Mouse (Mus musculus) embryonic facial prominence, embryonic 14.5 days (tissue): ENCODE measurements around the gene Garnl3. TPM values are rescaled to one million over a fixed set of nuclear protein-coding genes. Genes with fewer than 3 reads are reported as not detected.

Experiments
- ATAC-seq: fragments of 200-750 bp; cut with Nextera tagmentation; 2 replicates; pipeline ENCODE4 v1.8.0; 2017; ENCODE audit warnings: low read depth, moderate number of reproducible peaks, moderate TSS enrichment
- DNase-seq: peaks from one replicate; pipeline ENCODE4 v3.0.0-alpha.2; 2015; ENCODE audit warnings: low spot score
- H3K27ac ChIP-seq: fragments of 300-500 bp; sonication (generic); replicated peaks from 2 replicates; pipeline ENCODE4 v1.5.1; 2014; ENCODE audit warnings: low read depth, mild to moderate bottlenecking, low read length, moderate library complexity
- H3K27me3 ChIP-seq: fragments of 300-500 bp; sonication (generic); replicated peaks from 2 replicates; pipeline ENCODE4 v1.6.1; 2014; ENCODE audit warnings: low read length; ENCODE audit not compliant: control insufficient read depth, insufficient read depth
- H3K36me3 ChIP-seq: fragments of 300-500 bp; sonication (generic); 2 replicates; pipeline ENCODE4 v1.6.1; 2014; ENCODE audit warnings: low read length, mixed read lengths; ENCODE audit not compliant: control insufficient read depth, insufficient read depth
- H3K4me1 ChIP-seq: fragments of 300-500 bp; sonication (generic); 2 replicates; pipeline ENCODE4 v1.6.1; 2014; ENCODE audit warnings: antibody characterized with exemption, low read length; ENCODE audit not compliant: control insufficient read depth, insufficient read depth
- H3K4me2 ChIP-seq: fragments of 300-500 bp; sonication (generic); 2 replicates; pipeline ENCODE4 v1.6.1; 2014; ENCODE audit warnings: low read depth, mild to moderate bottlenecking, low read length, moderate library complexity, mixed read lengths
- H3K4me3 ChIP-seq: fragments of 300-500 bp; sonication (generic); 2 replicates; pipeline ENCODE4 v1.5.1; 2014; ENCODE audit warnings: low read depth, mild to moderate bottlenecking, low read length
- H3K9ac ChIP-seq: fragments of 300-500 bp; sonication (generic); 2 replicates; pipeline ENCODE4 v1.6.1; 2014; ENCODE audit warnings: low read depth, mild to moderate bottlenecking, low read length, moderate library complexity, mixed read lengths
- H3K9me3 ChIP-seq: fragments of 300-500 bp; sonication (generic); 2 replicates; pipeline ENCODE4 v1.6.1; 2016; ENCODE audit warnings: low read length; ENCODE audit not compliant: control insufficient read depth
- WGBS: fragments of 180-500 bp; shearing (Covaris S2); extraction: QIAGEN DNeasy Blood & Tissue Kit; methylation state at CpG from one replicate; pipeline ENCODE4 v1.1.7; 2014; 5-methylcytosine and 5-hydroxymethylcytosine counted together
- polyA plus RNA-seq: library from polyadenylated mRNA; unstranded; fragments of >200 nt; fragmentation: Nextera tagmentation; extraction: Ambion mirVana; gene quantifications from 2 replicates; pipeline ENCODE4 v1.2.1, GENCODE M21; 2014

The Garnl3 gene
- polyA plus RNA-seq, 1 experiment from 2014 or later, result 12.4 TPM

- Histone ChIP-seq H3K9me3 (no peaks in the 10 kb centered on the region), H3K27ac (no peak overlapping the region), H3K9ac (no peak overlapping the region), H3K36me3 (no peaks in the 10 kb centered on the region), H3K4me1 (peaks cover 15% of the 10 kb centered on the region), H3K4me3 (no peak overlapping the region), H3K4me2 (no peak overlapping the region), H3K27me3 (no peaks in the 10 kb centered on the region)
- WGBS, result 89% methylated on average over 7 of the region's 7 CpGs
- DNase-seq (no peak), ATAC-seq (no peak)
These were observed 42.2 kb upstream of the Garnl3 start for GRCm38 (mm10) chr2:33173686-33174085.

- no peak overlapping the region for H3K27ac ChIP-seq
- H3K4me3 ChIP-seq, result no peak overlapping the region
- WGBS, result 67% methylated on average over 10 of the region's 10 CpGs
- ATAC-seq (no peak), DNase-seq (no peak)
- no peaks in the 10 kb centered on the region for H3K27me3 ChIP-seq
- H3K9me3 ChIP-seq, result no peaks in the 10 kb centered on the region
- H3K4me2 ChIP-seq, result no peak overlapping the region
- no peaks in the 10 kb centered on the region for H3K36me3 ChIP-seq
- H3K9ac ChIP-seq, result 0 out of 2 replicates have a peak overlapping the region, but pooled peaks have one; percentile 14
- H3K4me1 ChIP-seq, result peaks cover 10% of the 10 kb centered on the region
These were observed 41.7 kb upstream of the Garnl3 start for GRCm38 (mm10) chr2:33173126-33173525.

- peak; percentile 55; the same call in 1 of the 2 replicates for ATAC-seq
- Histone ChIP-seq H3K4me2 (no peak overlapping the region), H3K27ac (0 out of 2 replicates have a peak overlapping the region, but pooled peaks have one; percentile 15), H3K4me3 (no peak overlapping the region), H3K4me1 (0 out of 2 replicates have a peak, but pooled peaks cover 6% of the 10 kb centered on the region), H3K9me3 (no peaks in the 10 kb centered on the region), H3K36me3 (no peaks in the 10 kb centered on the region), H3K9ac (no peak overlapping the region), H3K27me3 (no peaks in the 10 kb centered on the region)
- 53% methylated on average over 10 of the region's 10 CpGs for WGBS
- DNase-seq, result peak; percentile 41
These were observed 39.5 kb upstream of the Garnl3 start for GRCm38 (mm10) chr2:33170777-33171565.

GRCm38 (mm10) chr2:33169445-33169844, 38.0 kb upstream of the Garnl3 start:
- Histone ChIP-seq H3K27ac (no peak overlapping the region), H3K9ac (no peak overlapping the region), H3K4me1 (peaks cover 15% of the 10 kb centered on the region), H3K4me2 (no peak overlapping the region), H3K27me3 (no peaks in the 10 kb centered on the region), H3K9me3 (no peaks in the 10 kb centered on the region), H3K4me3 (no peak overlapping the region), H3K36me3 (no peaks in the 10 kb centered on the region)
- WGBS, result 79% methylated on average over 6 of the region's 6 CpGs
- DNase-seq, result no peak
- ATAC-seq, result no peak

- WGBS, result 90% methylated on average over 3 of the region's 3 CpGs
- DNase-seq (no peak), ATAC-seq (no peak)
- Histone ChIP-seq H3K4me1 (peaks cover 15% of the 10 kb centered on the region), H3K9me3 (no peaks in the 10 kb centered on the region), H3K4me2 (no peak overlapping the region), H3K27ac (no peak overlapping the region), H3K27me3 (no peaks in the 10 kb centered on the region), H3K9ac (no peak overlapping the region), H3K36me3 (no peaks in the 10 kb centered on the region), H3K4me3 (no peak overlapping the region)
These were observed 35.6 kb upstream of the Garnl3 start for GRCm38 (mm10) chr2:33167060-33167459.

GRCm38 (mm10) chr2:33165710-33166374, 34.4 kb upstream of the Garnl3 start:
- 33% methylated on average over 7 of the region's 7 CpGs for WGBS
- Histone ChIP-seq H3K9ac (no peak overlapping the region), H3K4me3 (no peak overlapping the region), H3K9me3 (no peaks in the 10 kb centered on the region), H3K4me1 (peaks cover 15% of the 10 kb centered on the region), H3K36me3 (no peaks in the 10 kb centered on the region), H3K4me2 (no peak overlapping the region), H3K27ac (peak overlapping the region; percentile 49), H3K27me3 (no peaks in the 10 kb centered on the region)
- ATAC-seq (peak; percentile 64), DNase-seq (peak; percentile 75)

GRCm38 (mm10) chr2:33165229-33165628, 33.8 kb upstream of the Garnl3 start:
- 64% methylated on average over 4 of the region's 4 CpGs for WGBS

GRCm38 (mm10) chr2:33164646-33165045, 33.2 kb upstream of the Garnl3 start:
- H3K9me3 ChIP-seq, result no peaks in the 10 kb centered on the region
- H3K4me3 ChIP-seq, result no peak overlapping the region
- no peak overlapping the region for H3K9ac ChIP-seq
- no peaks in the 10 kb centered on the region for H3K27me3 ChIP-seq
- DNase-seq (no peak), ATAC-seq (no peak)
- peak overlapping the region; percentile 52 for H3K27ac ChIP-seq
- 67% methylated on average over 3 of the region's 3 CpGs for WGBS
- peaks cover 23% of the 10 kb centered on the region for H3K4me1 ChIP-seq
- no peaks in the 10 kb centered on the region for H3K36me3 ChIP-seq
- no peak overlapping the region for H3K4me2 ChIP-seq

More at GRCm38 (mm10) chr2:33165229-33165628, 33.8 kb upstream of the Garnl3 start:
- DNase-seq (no peak), ATAC-seq (no peak)
- Histone ChIP-seq H3K9ac (no peak overlapping the region), H3K9me3 (no peaks in the 10 kb centered on the region), H3K4me1 (peaks cover 19% of the 10 kb centered on the region), H3K4me3 (no peak overlapping the region), H3K27ac (peak overlapping the region; percentile 52), H3K27me3 (no peaks in the 10 kb centered on the region), H3K36me3 (no peaks in the 10 kb centered on the region), H3K4me2 (no peak overlapping the region)
